Mouse (Mus musculus) olfactory bulb, adult 2 months (tissue): ENCODE results near the gene Nwd1.

Source experiments
- CTCF ChIP-seq: fragments of 200-500 bp; IDR thresholded peaks from 2 replicates; pipeline ENCODE4 v1.5.1; 2012; ENCODE audit warnings: low read depth, mild to moderate bottlenecking, low read length, moderate library complexity; ENCODE audit not compliant: insufficient read depth
- POLR2A ChIP-seq: fragments of 200-500 bp; IDR thresholded peaks from 2 replicates; pipeline ENCODE4 v1.6.1; 2012; ENCODE audit warnings: mild to moderate bottlenecking, low read depth, low read length, moderate library complexity; ENCODE audit not compliant: insufficient read depth

DNA sequence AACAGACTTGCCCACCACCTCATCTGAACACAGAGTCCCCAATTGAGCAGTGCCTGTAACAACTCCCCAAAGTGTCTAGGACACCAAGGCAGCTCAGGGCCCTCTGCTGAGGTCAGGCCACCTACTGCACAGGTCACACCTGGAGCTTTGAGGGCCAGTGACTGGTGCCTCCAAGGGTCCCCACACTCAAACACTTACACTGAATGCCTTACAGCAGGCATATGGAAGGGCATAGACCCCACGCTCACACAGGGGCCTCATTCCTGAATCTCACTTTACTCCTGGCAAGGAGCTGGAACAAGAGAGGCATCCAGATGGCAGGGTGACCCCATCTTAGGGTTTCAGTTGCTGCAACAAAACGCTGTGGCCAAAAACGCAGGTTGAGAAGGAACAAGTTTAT, 113.7 kb downstream of the Nwd1 start:
- TF ChIP-seq CTCF (no peak), POLR2A (no peak)
